Mouse (Mus musculus): Measurements from ENCODE around the gene Zfp456. TPM values are rescaled to one million over a fixed set of nuclear protein-coding genes. Genes with fewer than 3 reads are reported as not detected.
A peak's percentile ranks its signal among the peaks of the same experiment; 100 is the strongest.
"Not testable (repeated sequence)": the region's sequence is repeated elsewhere in the genome, so short reads cannot be mapped to it uniquely, and the experiment has no call there.

The Zfp456 gene
- total and polyA plus RNA-seq, 2 experiments from 2014 or later, result 0.53 to 7.8 TPM

GRCm38 (mm10) chr13:67415759-67416158, 40.1 kb upstream of the Zfp456 start:
- ATAC-seq (ENCODE audit: insufficient read depth, low read depth) (no peak), DNase-seq (ENCODE audit: low spot score) (no peak)
- Histone ChIP-seq H3K27me3 (ENCODE audit: control insufficient read depth, insufficient read depth, low read length) (no peaks in the 10 kb centered on the region), H3K9ac (replicated peaks; ENCODE audit: low read depth, low read length) (no peak overlapping the region), H3K4me2 (ENCODE audit: low read depth, low read length) (no peak overlapping the region), H3K4me1 (ENCODE audit: control insufficient read depth, insufficient read depth) (peaks cover 1% of the 10 kb centered on the region; the same call in 1 of the 2 replicates), H3K27ac (ENCODE audit: low read depth) (no peak overlapping the region), H3K9me3 (replicated peaks; ENCODE audit: control insufficient read depth, low read length) (no peaks in the 10 kb centered on the region), H3K4me3 (ENCODE audit: low read depth, low read length) (no peak overlapping the region), H3K36me3 (replicated peaks; ENCODE audit: control insufficient read depth, insufficient read depth, low read length) (no peaks in the 10 kb centered on the region)
- 81% methylated on average over 6 of the region's 6 CpGs for WGBS
- no peak for TF ChIP-seq EP300 (IDR thresholded peaks at IDR 0.05; ENCODE audit: low read depth)
- no peak for TF ChIP-seq CTCF (IDR thresholded peaks at IDR 0.05; ENCODE audit: low read depth)

- ATAC-seq (ENCODE audit: insufficient read depth, low read depth); H3K4me2 ChIP-seq (ENCODE audit: low read depth, low read length); H3K4me3 ChIP-seq (ENCODE audit: low read depth, low read length); H3K9ac ChIP-seq (replicated peaks; ENCODE audit: low read depth, low read length); H3K27me3 ChIP-seq (ENCODE audit: control insufficient read depth, insufficient read depth, low read length); DNase-seq (ENCODE audit: low spot score); H3K36me3 ChIP-seq (replicated peaks; ENCODE audit: control insufficient read depth, insufficient read depth, low read length); H3K4me1 ChIP-seq (ENCODE audit: control insufficient read depth, insufficient read depth); H3K9me3 ChIP-seq (replicated peaks; ENCODE audit: control insufficient read depth, low read length); H3K27ac ChIP-seq (ENCODE audit: low read depth): not testable (repeated sequence)
- TF ChIP-seq CTCF (IDR thresholded peaks at IDR 0.05; ENCODE audit: low read depth), result peak; percentile 30; the same call in 1 of the 2 replicates
- WGBS, result 55% methylated on average over 3 of the region's 3 CpGs
These were observed 38.0 kb upstream of the Zfp456 start for GRCm38 (mm10) chr13:67413634-67414033.

- H3K4me1 ChIP-seq (ENCODE audit: control insufficient read depth, insufficient read depth); H3K9me3 ChIP-seq (replicated peaks; ENCODE audit: control insufficient read depth, low read length); H3K27me3 ChIP-seq (ENCODE audit: control insufficient read depth, insufficient read depth, low read length); H3K36me3 ChIP-seq (replicated peaks; ENCODE audit: control insufficient read depth, insufficient read depth, low read length): not testable (repeated sequence)
- H3K27ac ChIP-seq (ENCODE audit: low read depth), result peak within 1 kb of the TSS; percentile 59
- peak; percentile 69 for DNase-seq (ENCODE audit: low spot score)
- peak; percentile 89 for ATAC-seq (ENCODE audit: insufficient read depth, low read depth)
- H3K9ac ChIP-seq (replicated peaks; ENCODE audit: low read depth, low read length), result peak within 1 kb of the TSS; percentile 50; the same call in 1 of the 2 replicates
- 4% methylated on average over 14 of the region's 16 CpGs for WGBS
- H3K4me2 ChIP-seq (ENCODE audit: low read depth, low read length), result peak within 1 kb of the TSS; percentile 65
- H3K4me3 ChIP-seq (ENCODE audit: low read depth, low read length), result peak within 1 kb of the TSS; percentile 79
These were observed 23.7 kb upstream of the Zfp456 start, which contains the start of gene Zfp429 for GRCm38 (mm10) chr13:67399183-67399903. Zfp429 (minus strand) TSS chr13:67399819.

GRCm38 (mm10) chr13:67376255-67376654, 645 bp upstream of the Zfp456 start:
- not testable (repeated sequence) for H3K36me3 ChIP-seq (replicated peaks; ENCODE audit: control insufficient read depth, insufficient read depth, low read length); ATAC-seq (ENCODE audit: insufficient read depth, low read depth); H3K9ac ChIP-seq (replicated peaks; ENCODE audit: low read depth, low read length); H3K4me2 ChIP-seq (ENCODE audit: low read depth, low read length); H3K4me1 ChIP-seq (ENCODE audit: control insufficient read depth, insufficient read depth); H3K9me3 ChIP-seq (replicated peaks; ENCODE audit: control insufficient read depth, low read length); H3K4me3 ChIP-seq (ENCODE audit: low read depth, low read length); H3K27ac ChIP-seq (ENCODE audit: low read depth); DNase-seq (ENCODE audit: low spot score); H3K27me3 ChIP-seq (ENCODE audit: control insufficient read depth, insufficient read depth, low read length)
- 72% methylated on average over 3 of the region's 3 CpGs for WGBS

- no peaks in the 10 kb centered on the region for H3K36me3 ChIP-seq (replicated peaks; ENCODE audit: control insufficient read depth, insufficient read depth, low read length)
- TF ChIP-seq EP300 (IDR thresholded peaks at IDR 0.05; ENCODE audit: low read depth) (no peak), CTCF (IDR thresholded peaks at IDR 0.05; ENCODE audit: low read depth) (peak; percentile 28)
- peak within 1 kb of the TSS; percentile 72 for H3K9ac ChIP-seq (replicated peaks; ENCODE audit: low read depth, low read length)
- no peaks in the 10 kb centered on the region for H3K27me3 ChIP-seq (ENCODE audit: control insufficient read depth, insufficient read depth, low read length)
- under 1% methylated on average over 15 of the region's 15 CpGs for WGBS
- peak within 1 kb of the TSS; percentile 71 for H3K4me3 ChIP-seq (ENCODE audit: low read depth, low read length)
- H3K9me3 ChIP-seq (replicated peaks; ENCODE audit: control insufficient read depth, low read length), result no peaks in the 10 kb centered on the region
- peak; percentile 89 for ATAC-seq (ENCODE audit: insufficient read depth, low read depth)
- H3K4me2 ChIP-seq (ENCODE audit: low read depth, low read length), result peak within 1 kb of the TSS; percentile 83
- DNase-seq (ENCODE audit: low spot score), result peak; percentile 92
- peak within 1 kb of the TSS; percentile 73 for H3K27ac ChIP-seq (ENCODE audit: low read depth)
- 0 out of 2 replicates have a peak, but pooled peaks cover 5% of the 10 kb centered on the region for H3K4me1 ChIP-seq (ENCODE audit: control insufficient read depth, insufficient read depth)
These were observed 15.4 kb downstream of the Zfp456 start, which contains the start of the genes Gm28044 and Zfp953 for GRCm38 (mm10) chr13:67360131-67360744. Gm28044 (minus strand) TSS chr13:67360536. Zfp953 (minus strand) TSS chr13:67360605.

All from heart, postnatal 0 days (tissue).